Mouse (Mus musculus) mature B cell (primary cell): Measurements from ENCODE around the gene Morn3.

Experiments
- in situ Hi-C: fragments of 300-500 bp; cut with MboI; formaldehyde crosslinking; loops from 2 replicates; pipeline ENCODE4 v1.14.3; 2019

Morn3 gene

GRCm38 (mm10) chr5:122994303-122994846 lies 52.4 kb downstream of the Morn3 start:
- in situ Hi-C loops: no loop called here

GRCm38 (mm10) chr5:122993811-122994210 lies 53.0 kb downstream of the Morn3 start:
- in situ Hi-C loops: no loop called here

- in situ Hi-C loops: no loop called here
Measured at GRCm38 (mm10) chr5:122991350-122992004, 55.3 kb downstream of the Morn3 start.

- in situ Hi-C loops: no loop called here
Measured at GRCm38 (mm10) chr5:122990411-122991160, 56.2 kb downstream of the Morn3 start.

- in situ Hi-C loops: no loop called here
Measured at GRCm38 (mm10) chr5:122989551-122990330, 57.1 kb downstream of the Morn3 start, which contains the start of gene Kdm2b. Gene Kdm2b (minus strand): TSS chr5:122989823.

- in situ Hi-C loops: no loop called here
Measured at GRCm38 (mm10) chr5:122989001-122989525, 57.8 kb downstream of the Morn3 start.

GRCm38 (mm10) chr5:122988021-122988751 lies 58.6 kb downstream of the Morn3 start:
- in situ Hi-C loops: no loop called here

GRCm38 (mm10) chr5:122987211-122988020 lies 59.4 kb downstream of the Morn3 start:
- in situ Hi-C loops: no loop called here

GRCm38 (mm10) chr5:122986091-122986493 lies 60.7 kb downstream of the Morn3 start:
- in situ Hi-C loops: no loop called here
